Mouse (Mus musculus) heart, embryonic 11.5 days (tissue): ENCODE measurements around the gene Men1. TPM values are rescaled to one million over a fixed set of nuclear protein-coding genes. Genes with fewer than 3 reads are reported as not detected.

ENCODE experiments used
- ATAC-seq: fragments of 200-750 bp; cut with Nextera tagmentation; replicated peaks from 2 replicates; pipeline ENCODE4 v1.8.0; 2017; ENCODE audit warnings: moderate library complexity; ENCODE audit not compliant: insufficient number of reproducible peaks, low FRiP score, low TSS enrichment
- H3K27ac ChIP-seq: fragments of 300-500 bp; sonication (generic); 2 replicates; pipeline ENCODE4 v1.5.1; 2014; ENCODE audit warnings: mild to moderate bottlenecking, low read depth, low read length
- H3K27me3 ChIP-seq: fragments of 300-500 bp; sonication (generic); 2 replicates; pipeline ENCODE4 v1.6.1; 2014; ENCODE audit warnings: mild to moderate bottlenecking, low read length, mixed read lengths; ENCODE audit not compliant: control insufficient read depth, insufficient read depth
- H3K36me3 ChIP-seq: fragments of 300-500 bp; sonication (generic); 2 replicates; pipeline ENCODE4 v1.6.1; 2014; ENCODE audit warnings: mild to moderate bottlenecking, low read length, moderate library complexity, mixed read lengths; ENCODE audit not compliant: control insufficient read depth, insufficient read depth
- H3K4me1 ChIP-seq: fragments of 300-500 bp; sonication (generic); 2 replicates; pipeline ENCODE4 v1.6.1; 2014; ENCODE audit warnings: low read length; ENCODE audit not compliant: control insufficient read depth, insufficient read depth
- H3K4me2 ChIP-seq: fragments of 300-500 bp; sonication (generic); 2 replicates; pipeline ENCODE4 v1.6.1; 2014; ENCODE audit warnings: mild to moderate bottlenecking, moderate library complexity
- H3K4me3 ChIP-seq: fragments of 300-500 bp; sonication (generic); 2 replicates; pipeline ENCODE4 v1.5.1; 2014; ENCODE audit warnings: low read depth, low read length
- H3K9ac ChIP-seq: fragments of 300-500 bp; sonication (generic); 2 replicates; pipeline ENCODE4 v1.6.1; 2014; ENCODE audit warnings: mild to moderate bottlenecking, low read depth, low read length, moderate library complexity
- H3K9me3 ChIP-seq: fragments of 300-500 bp; sonication (generic); replicated peaks from 2 replicates; pipeline ENCODE4 v1.6.1; 2016; ENCODE audit warnings: low read length; ENCODE audit not compliant: control insufficient read depth
- WGBS: fragments of 180-500 bp; shearing (Covaris S2); extraction: QIAGEN DNeasy Blood & Tissue Kit; methylation state at CpG from one replicate; pipeline ENCODE4 v1.1.7; 2014; ENCODE audit not compliant: insufficient replicate concordance; 5-methylcytosine and 5-hydroxymethylcytosine counted together
- polyA plus RNA-seq: library from polyadenylated mRNA; unstranded; fragments of >200 nt; fragmentation: Nextera tagmentation; extraction: Ambion mirVana; gene quantifications from 2 replicates; pipeline ENCODE4 v1.2.1, GENCODE M21; 2014

Gene Men1
- polyA plus RNA-seq, 1 experiment from 2014 or later, result 31.8 TPM

GRCm38 (mm10) chr19:6339890-6340504 lies 5.2 kb downstream of the Men1 start:
- H3K27ac ChIP-seq, result no peak overlapping the region; the same call in 1 of the 2 replicates
- H3K36me3 ChIP-seq, result peaks cover 29% of the 10 kb centered on the region
- 65% methylated on average over 15 of the region's 15 CpGs for WGBS

GRCm38 (mm10) chr19:6340524-6341452 lies 6.0 kb downstream of the Men1 start, which contains the start of gene Map4k2:
Gene Map4k2, plus strand, starts transcription at chr19:6341135.
- H3K4me1 ChIP-seq, result peaks cover 28% of the 10 kb centered on the region
- no peaks in the 10 kb centered on the region for H3K9me3 ChIP-seq
- H3K36me3 ChIP-seq, result peaks cover 30% of the 10 kb centered on the region
- WGBS, result 6% methylated on average over 43 of the region's 72 CpGs
- peak within 1 kb of the TSS; percentile 85 for H3K9ac ChIP-seq
- peak; percentile 84 for ATAC-seq
- peak within 1 kb of the TSS; percentile 98 for H3K4me2 ChIP-seq
- H3K27me3 ChIP-seq, result no peaks in the 10 kb centered on the region
- H3K4me3 ChIP-seq, result peak within 1 kb of the TSS; percentile 72
- H3K27ac ChIP-seq, result no peak within 1 kb of the TSS; the same call in 1 of the 2 replicates

More at GRCm38 (mm10) chr19:6339890-6340504, 5.2 kb downstream of the Men1 start:
- no peaks in the 10 kb centered on the region for H3K9me3 ChIP-seq
- H3K4me1 ChIP-seq, result peaks cover 30% of the 10 kb centered on the region
- ATAC-seq, result no peak
- no peak overlapping the region for H3K9ac ChIP-seq
- no peak overlapping the region for H3K4me3 ChIP-seq
- no peaks in the 10 kb centered on the region for H3K27me3 ChIP-seq
- peak overlapping the region; percentile 98 for H3K4me2 ChIP-seq

GRCm38 (mm10) chr19:6341453-6342077 lies 6.8 kb downstream of the Men1 start:
- Histone ChIP-seq H3K27ac (no peak overlapping the region), H3K9me3 (no peaks in the 10 kb centered on the region), H3K9ac (peak overlapping the region; percentile 85), H3K36me3 (peaks cover 36% of the 10 kb centered on the region), H3K4me1 (peaks cover 22% of the 10 kb centered on the region), H3K4me2 (peak overlapping the region; percentile 98), H3K4me3 (peak overlapping the region; percentile 72), H3K27me3 (no peaks in the 10 kb centered on the region)
- ATAC-seq, result no peak
- 10% methylated on average over 23 of the region's 23 CpGs for WGBS

- Histone ChIP-seq H3K36me3 (peaks cover 35% of the 10 kb centered on the region), H3K9me3 (no peaks in the 10 kb centered on the region), H3K9ac (0 out of 2 replicates have a peak overlapping the region, but pooled peaks have one; percentile 85), H3K4me2 (peak overlapping the region; percentile 98), H3K27me3 (no peaks in the 10 kb centered on the region), H3K27ac (no peak overlapping the region), H3K4me3 (peak overlapping the region; percentile 72; the same call in 1 of the 2 replicates), H3K4me1 (peaks cover 19% of the 10 kb centered on the region)
- WGBS, result 66% methylated on average over 5 of the region's 5 CpGs
- no peak for ATAC-seq
Observed at GRCm38 (mm10) chr19:6342276-6342933, 7.6 kb downstream of the Men1 start.

DNA sequence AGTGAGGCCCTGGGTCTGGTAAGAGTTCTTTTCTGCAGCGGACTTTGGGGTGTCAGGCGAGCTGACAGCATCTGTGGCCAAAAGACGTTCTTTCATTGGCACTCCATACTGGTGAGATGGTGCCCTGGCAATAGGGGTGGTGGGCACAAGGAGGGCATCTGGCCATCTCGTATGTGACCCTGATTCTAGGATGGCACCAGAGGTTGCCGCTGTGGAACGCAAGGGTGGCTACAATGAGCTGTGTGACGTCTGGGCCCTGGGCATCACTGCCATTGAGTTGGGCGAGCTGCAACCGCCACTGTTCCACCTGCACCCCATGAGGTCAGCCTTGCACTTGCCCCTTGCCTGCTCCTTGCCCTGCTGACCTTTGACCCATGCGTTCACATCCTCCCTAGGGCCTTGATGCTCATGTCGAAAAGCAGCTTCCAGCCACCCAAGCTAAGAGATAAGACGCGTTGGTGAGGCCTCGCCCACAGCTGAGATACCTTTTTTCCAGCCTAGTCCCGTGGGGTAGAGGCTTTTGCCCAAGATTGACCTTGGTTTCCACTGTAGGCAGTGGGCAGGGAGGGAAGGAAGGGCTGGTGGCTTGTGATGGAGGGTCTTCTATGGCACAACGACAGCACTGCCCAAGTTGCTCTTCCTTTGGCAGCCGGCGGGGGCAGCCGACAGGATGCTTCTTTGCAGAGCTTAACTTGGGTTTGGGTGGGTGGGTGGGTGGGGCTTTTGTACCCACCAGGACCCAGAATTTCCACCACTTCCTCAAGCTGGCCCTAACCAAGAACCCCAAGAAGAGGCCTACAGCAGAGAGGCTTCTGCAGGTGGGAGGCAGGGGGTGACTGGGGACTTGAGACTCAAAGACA lies 8.5 kb downstream of the Men1 start:
- no peak overlapping the region for H3K9ac ChIP-seq
- WGBS, result 68% methylated on average over 19 of the region's 19 CpGs
- H3K4me1 ChIP-seq, result peaks cover 19% of the 10 kb centered on the region
- H3K4me3 ChIP-seq, result no peak overlapping the region
- H3K9me3 ChIP-seq, result no peaks in the 10 kb centered on the region
- H3K27ac ChIP-seq, result no peak overlapping the region
- peaks cover 29% of the 10 kb centered on the region for H3K36me3 ChIP-seq
- no peak for ATAC-seq
- H3K4me2 ChIP-seq, result no peak overlapping the region
- no peaks in the 10 kb centered on the region for H3K27me3 ChIP-seq

DNA sequence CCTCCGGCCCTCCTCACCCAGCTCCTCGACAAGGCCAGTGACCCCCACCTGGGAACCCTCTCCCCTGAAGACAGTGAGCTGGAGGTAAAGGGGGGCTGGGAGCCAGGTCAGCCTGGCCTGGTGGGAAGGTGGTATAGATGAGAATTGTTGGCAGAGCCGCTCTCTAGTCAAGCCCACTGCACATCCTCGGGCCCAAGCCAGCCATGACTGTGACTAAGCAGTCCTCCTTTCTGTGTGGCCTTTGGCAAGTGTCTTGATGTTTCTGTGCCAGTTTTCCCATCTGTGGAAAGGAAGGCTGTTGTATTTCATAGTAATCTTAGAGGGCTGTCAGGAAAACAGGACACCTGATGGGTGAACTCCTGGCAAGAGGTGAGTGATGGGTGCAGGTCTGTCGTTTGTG lies 9.2 kb downstream of the Men1 start:
- H3K4me1 ChIP-seq, result peaks cover 24% of the 10 kb centered on the region

GRCm38 (mm10) chr19:6346023-6346422 lies 11.2 kb downstream of the Men1 start:
- ATAC-seq, result no peak
- Histone ChIP-seq H3K36me3 (peaks cover 10% of the 10 kb centered on the region), H3K27ac (no peak overlapping the region), H3K9ac (no peak overlapping the region), H3K4me3 (no peak overlapping the region), H3K27me3 (no peaks in the 10 kb centered on the region), H3K9me3 (no peaks in the 10 kb centered on the region), H3K4me2 (no peak overlapping the region), H3K4me1 (peaks cover 24% of the 10 kb centered on the region)
- WGBS, result 89% methylated on average over 5 of the region's 5 CpGs

More for the DNA sequence above, 9.2 kb downstream of the Men1 start:
- peaks cover 22% of the 10 kb centered on the region for H3K36me3 ChIP-seq
- H3K27ac ChIP-seq, result no peak overlapping the region
- H3K9me3 ChIP-seq, result no peaks in the 10 kb centered on the region
- no peak for ATAC-seq
- 76% methylated on average over 5 of the region's 5 CpGs for WGBS
- no peak overlapping the region for H3K4me2 ChIP-seq
- H3K27me3 ChIP-seq, result no peaks in the 10 kb centered on the region
- no peak overlapping the region for H3K4me3 ChIP-seq
- no peak overlapping the region for H3K9ac ChIP-seq
